Mouse (Mus musculus) right cerebral cortex, postnatal 25 days (tissue): ENCODE data around the gene Myo1c.

Source experiments
- DNase-seq: peaks from one replicate; pipeline ENCODE4 v3.0.0; 2022

Gene Myo1c

DNA sequence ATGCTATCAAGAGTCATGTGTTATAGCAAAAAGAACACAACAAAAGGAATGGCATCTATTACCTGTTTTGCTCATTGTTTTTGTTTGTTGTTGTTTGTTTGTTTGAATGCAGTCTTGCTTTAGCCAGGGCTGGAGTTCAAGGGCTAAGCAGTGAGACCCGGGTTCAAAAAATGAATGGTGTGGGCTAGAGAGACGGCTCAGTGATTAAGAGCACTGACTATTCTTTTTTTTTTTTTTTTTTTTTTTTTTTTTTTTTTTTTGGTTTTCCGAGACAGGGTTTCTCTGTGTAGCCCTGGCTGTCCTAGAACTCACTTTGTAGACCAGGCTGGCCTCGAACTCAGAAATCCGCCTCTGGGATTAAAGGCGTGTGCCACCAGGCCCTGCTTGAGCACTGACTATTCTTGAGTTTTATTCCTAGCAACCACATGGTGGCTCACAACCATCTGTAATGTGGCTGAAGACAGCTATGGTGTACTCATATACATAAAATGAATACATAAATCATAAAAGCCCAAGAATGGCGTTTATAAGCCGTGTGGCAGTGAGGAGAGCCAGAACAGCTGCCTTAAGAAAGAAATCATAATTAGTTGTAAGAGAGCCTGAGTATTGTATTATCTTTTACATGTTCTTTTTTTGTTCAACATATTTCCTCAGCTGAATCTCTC is 66.5 kb downstream of the Myo1c start:
- no peak for DNase-seq

DNA sequence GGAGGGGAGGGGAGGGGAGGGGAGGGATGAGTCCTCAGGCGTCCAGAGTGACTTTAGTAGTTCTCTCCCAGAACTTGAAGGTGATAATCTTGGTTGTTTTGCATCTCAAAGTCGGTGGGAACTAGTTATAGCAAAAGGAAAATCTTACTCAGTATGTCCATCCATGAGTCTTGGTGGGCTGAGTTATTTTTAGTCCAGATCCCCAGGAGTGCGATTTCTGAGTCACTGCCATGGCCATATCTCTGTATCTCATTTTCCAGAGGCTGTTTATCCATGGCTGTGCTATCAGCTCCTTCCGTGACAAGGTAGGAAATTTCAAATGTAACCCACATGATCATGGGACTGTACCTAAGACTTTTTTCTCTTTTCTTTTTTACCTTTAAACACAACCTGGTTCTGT is 72.0 kb downstream of the Myo1c start:
- DNase-seq = no peak
